In genomic region chr9:62456015-62456414, GRCm38 (mm10) we compare ENCODE assay signal across 8 mouse cellular contexts.
A peak's percentile ranks its signal among the peaks of the same experiment; 100 is the strongest.
DNase-seq lines count a peak whose midpoint lies in the region; ATAC-seq and TF ChIP-seq lines count a peak whose summit lies in the region.
"Had no signal": no experiment of that assay in that cellular context is flagged by ENCODE, and none has a peak within 500 bp of the region (broad histone marks: within the 10 kb centered on the region; RNA-seq: fewer than 3 reads in every experiment).

No protein-coding gene starts in this region.

- no peak overlapping the region for H3K4me3 ChIP-seq in embryonic fibroblast, embryonic 13.5 days (ENCODE audit: insufficient read depth, low read length)
- H3K4me3 ChIP-seq in hindbrain, embryonic 14.5 days (replicated peaks; ENCODE audit: low read length): no peak overlapping the region
- H3K4me3 ChIP-seq in limb, embryonic 15.5 days: no peak overlapping the region
- H3K4me3 ChIP-seq in midbrain, postnatal 0 days (ENCODE audit: low read depth, low read length): no peak overlapping the region
- H3K4me3 ChIP-seq: megakaryocyte, embryonic 14.5 days had no signal

- WGBS in hindbrain, embryonic 14.5 days: 26% methylated on average over 5 of the region's 5 CpGs
- 26% methylated on average over 5 of the region's 5 CpGs for WGBS in limb, embryonic 15.5 days
- WGBS in midbrain, postnatal 0 days: 38% methylated on average over 5 of the region's 5 CpGs

- no peak for TF ChIP-seq POLR2A in embryonic fibroblast, embryonic 13.5 days (IDR thresholded peaks at IDR 0.05; ENCODE audit: low read depth, low read length)

- H3K9me3 ChIP-seq in hindbrain, embryonic 14.5 days (ENCODE audit: control insufficient read depth, low read length): no peaks in the 10 kb centered on the region
- H3K9me3 ChIP-seq in limb, embryonic 15.5 days: no peaks in the 10 kb centered on the region
- H3K9me3 ChIP-seq in midbrain, postnatal 0 days (ENCODE audit: low read length): no peaks in the 10 kb centered on the region
- H3K9me3 ChIP-seq: megakaryocyte, embryonic 14.5 days had no signal

- no peak overlapping the region for H3K9ac ChIP-seq in hindbrain, embryonic 14.5 days
- H3K9ac ChIP-seq in limb, embryonic 15.5 days: no peak overlapping the region
- no peak overlapping the region for H3K9ac ChIP-seq in midbrain, postnatal 0 days (replicated peaks; ENCODE audit: low read length, poor library complexity, severe bottlenecking)

- ATAC-seq in hindbrain, embryonic 14.5 days (ENCODE audit: low FRiP score): peak; percentile 57; the same call in 1 of the 2 replicates
- ATAC-seq in limb, embryonic 15.5 days (ENCODE audit: insufficient number of reproducible peaks, low FRiP score, low TSS enrichment, low read depth): peak; percentile 57; the same call in 1 of the 2 replicates
- no peak for ATAC-seq in midbrain, postnatal 0 days (ENCODE audit: low FRiP score)

- H3K27me3 ChIP-seq in hindbrain, embryonic 14.5 days (ENCODE audit: control insufficient read depth, insufficient read depth, low read length): no peaks in the 10 kb centered on the region
- no peaks in the 10 kb centered on the region for H3K27me3 ChIP-seq in limb, embryonic 15.5 days
- no peaks in the 10 kb centered on the region for H3K27me3 ChIP-seq in midbrain, postnatal 0 days (ENCODE audit: insufficient read depth, low read length)

- H3K4me1 ChIP-seq in embryonic fibroblast, embryonic 13.5 days (ENCODE audit: control insufficient read depth, insufficient read depth, low read length): peaks cover 12% of the 10 kb centered on the region
- peaks cover 12% of the 10 kb centered on the region for H3K4me1 ChIP-seq in hindbrain, embryonic 14.5 days (replicated peaks; ENCODE audit: control insufficient read depth, insufficient read depth, low read length)
- H3K4me1 ChIP-seq in limb, embryonic 15.5 days: peaks cover 18% of the 10 kb centered on the region
- 0 out of 2 replicates have a peak, but pooled peaks cover 4% of the 10 kb centered on the region for H3K4me1 ChIP-seq in midbrain, postnatal 0 days (ENCODE audit: insufficient read depth, low read length)

- H3K36me3 ChIP-seq in hindbrain, embryonic 14.5 days (replicated peaks; ENCODE audit: control insufficient read depth, insufficient read depth): peaks cover 18% of the 10 kb centered on the region
- H3K36me3 ChIP-seq in limb, embryonic 15.5 days: no peaks in the 10 kb centered on the region
- H3K36me3 ChIP-seq in midbrain, postnatal 0 days (ENCODE audit: insufficient read depth, low read length): peaks cover 11% of the 10 kb centered on the region

- H3K27ac ChIP-seq in embryonic fibroblast, embryonic 13.5 days (ENCODE audit: insufficient read depth, low read length): peak overlapping the region; percentile 36
- H3K27ac ChIP-seq in hindbrain, embryonic 14.5 days: peak overlapping the region; percentile 65; the same call in 1 of the 2 replicates
- peak overlapping the region; percentile 63 for H3K27ac ChIP-seq in limb, embryonic 15.5 days
- no peak overlapping the region for H3K27ac ChIP-seq in midbrain, postnatal 0 days (ENCODE audit: low read depth, low read length)

- H3K4me2 ChIP-seq in hindbrain, embryonic 14.5 days (replicated peaks): no peak overlapping the region
- H3K4me2 ChIP-seq in limb, embryonic 15.5 days: no peak overlapping the region
- no peak overlapping the region for H3K4me2 ChIP-seq in midbrain, postnatal 0 days (ENCODE audit: low read depth, low read length, poor library complexity, severe bottlenecking)

- no peak for TF ChIP-seq CTCF in embryonic fibroblast, embryonic 13.5 days (IDR thresholded peaks at IDR 0.05; ENCODE audit: borderline replicate concordance, insufficient read depth, low read length)
- no peak for TF ChIP-seq CTCF in midbrain, postnatal 0 days (IDR thresholded peaks at IDR 0.05)

- DNase-seq in right cerebral cortex, postnatal 14 days: peak; percentile 71
- DNase-seq in right cerebral cortex, adult 2 months (ENCODE audit: low spot score in 2 of 2): no peak
- peak; percentile 77 for DNase-seq in hindbrain, embryonic 14.5 days (ENCODE audit: low spot score)
- DNase-seq in midbrain, postnatal 0 days (ENCODE audit: low spot score): peak; percentile 82
- no peak for DNase-seq in T-cell, adult 2 months (ENCODE audit: low spot score)

Comparison
In these comparisons a context has a peak if more than half of its experiments do, and no peak if none do; other contexts are left out.
1. DNase-seq: peak in right cerebral cortex, postnatal 14 days (single experiment), hindbrain, embryonic 14.5 days (single experiment) and midbrain, postnatal 0 days (single experiment); none in right cerebral cortex, adult 2 months (0 of 2) and T-cell, adult 2 months (single experiment).